Mouse (Mus musculus): Measurements from ENCODE around the gene Olig2.

The Olig2 gene

DNA sequence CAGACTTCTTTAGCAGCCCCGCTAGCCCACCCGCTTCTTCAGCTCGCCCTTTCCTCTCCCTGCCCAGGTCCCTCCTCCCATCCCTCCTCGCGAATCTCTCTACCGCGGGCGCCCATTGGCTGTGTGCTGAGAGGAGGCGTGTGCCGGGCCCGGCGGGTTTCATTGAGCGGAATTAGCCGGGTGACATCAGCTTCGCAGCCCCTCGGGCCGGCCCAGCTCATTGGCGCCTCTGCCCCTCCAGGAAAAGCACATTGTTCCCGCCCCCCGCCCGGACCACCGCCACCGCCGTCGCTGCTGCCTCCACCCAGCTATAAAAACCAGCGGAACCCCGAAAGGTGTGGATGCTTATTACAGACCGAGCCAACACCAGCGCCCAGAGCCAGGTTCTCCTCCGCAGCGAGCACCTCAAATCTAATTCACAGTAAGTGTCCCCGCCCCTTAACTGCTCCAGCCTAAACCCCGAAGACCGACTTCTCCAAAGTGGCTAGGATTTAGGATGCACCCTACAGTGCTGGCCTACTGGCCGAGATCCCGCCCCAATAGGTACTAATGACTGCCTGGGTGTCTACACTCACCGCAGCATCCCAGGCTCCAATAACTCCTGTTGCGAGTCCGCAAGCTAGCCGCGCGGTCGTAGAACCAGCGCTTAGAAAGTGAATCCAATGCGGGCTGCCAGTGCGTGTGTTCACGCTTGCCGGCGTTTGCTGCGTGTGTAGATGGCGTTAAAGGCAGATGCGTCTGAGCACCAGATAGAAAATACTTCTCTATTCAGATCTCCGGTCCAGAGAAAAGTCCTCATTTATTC lies at the start of gene Olig2:
Gene Olig2, plus strand, starts transcription at position 225 of the 805 bp plus-strand sequence.
- DNase-seq (ENCODE audit: low spot score in 2 of 2): no peak

GRCm38 (mm10) chr16:91175892-91176291 lies 49.4 kb upstream of the Olig2 start:
- DNase-seq (ENCODE audit: low spot score in 2 of 2): no peak

GRCm38 (mm10) chr16:91187046-91187445 lies 38.2 kb upstream of the Olig2 start:
- DNase-seq (ENCODE audit: low spot score in 2 of 2): no peak

DNA sequence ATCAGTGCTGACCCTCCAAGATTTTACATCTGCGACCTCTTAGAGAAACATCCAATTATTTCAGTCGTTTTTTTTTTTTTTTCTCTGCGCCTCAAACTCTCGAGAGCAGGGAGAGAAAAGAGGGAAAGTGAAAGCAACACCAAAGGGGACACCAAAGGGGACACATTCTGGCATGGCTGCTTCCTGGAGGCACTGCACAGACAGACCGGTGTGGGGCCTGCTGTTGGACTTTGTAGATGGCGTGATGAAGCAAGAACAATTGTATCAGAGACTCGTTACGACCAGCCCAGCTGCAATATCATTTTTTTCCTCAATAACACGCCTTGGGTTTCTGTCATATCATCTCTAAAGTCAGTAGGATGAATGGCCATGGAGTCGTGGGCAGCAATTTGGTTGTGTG lies 37.6 kb upstream of the Olig2 start:
- DNase-seq (ENCODE audit: low spot score in 2 of 2): no peak

GRCm38 (mm10) chr16:91188304-91188703 lies 37.0 kb upstream of the Olig2 start:
- DNase-seq (ENCODE audit: low spot score in 2 of 2): no peak

DNA sequence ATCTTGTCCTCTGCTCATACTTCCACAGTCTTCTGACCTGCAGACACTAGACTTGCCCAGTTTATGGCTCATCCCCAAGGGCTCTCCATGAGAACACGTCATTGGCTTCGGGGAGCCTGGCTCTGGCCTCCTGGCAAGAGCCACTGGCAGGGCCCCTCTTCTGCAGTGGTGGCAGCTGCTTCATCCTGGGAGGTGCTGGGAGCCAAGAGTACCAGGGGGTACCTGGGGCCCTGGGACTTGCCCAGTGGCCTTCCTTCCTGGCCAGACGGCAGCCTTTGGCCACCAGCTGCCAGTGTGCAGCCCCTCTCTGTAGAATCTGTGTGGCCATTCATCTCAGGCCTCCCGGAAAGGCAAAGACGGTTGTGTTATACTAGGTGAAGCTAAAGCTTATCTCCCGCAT lies 34.0 kb upstream of the Olig2 start:
- DNase-seq (ENCODE audit: low spot score in 2 of 2): no peak

DNA sequence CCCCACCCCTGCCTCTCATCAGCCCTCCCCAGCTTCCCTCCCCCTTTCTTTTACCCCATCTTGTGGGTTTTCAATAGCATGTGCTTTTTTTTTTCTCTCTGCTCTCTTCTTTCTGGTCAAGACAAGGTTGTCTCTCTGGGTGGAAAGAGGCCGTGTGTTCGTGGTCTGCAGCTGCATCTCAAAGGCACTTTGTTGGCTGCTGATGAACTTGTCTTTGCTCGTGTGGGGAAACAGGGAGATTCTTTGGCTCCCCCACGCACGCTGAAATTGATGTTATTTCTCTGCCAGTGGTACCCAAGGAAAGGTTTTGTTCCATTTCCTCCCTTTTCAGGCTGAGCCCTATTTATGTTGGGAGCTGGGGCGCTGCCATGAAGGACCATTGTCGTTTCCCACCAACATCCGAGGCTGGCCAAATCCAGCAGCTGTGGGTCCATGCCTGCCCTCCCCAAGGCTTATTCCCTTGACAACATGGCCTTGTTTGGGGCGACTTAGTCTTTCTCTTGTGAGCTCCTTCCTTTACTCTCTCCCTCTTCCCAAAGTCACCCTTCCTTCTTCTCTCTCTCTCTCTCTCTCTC lies 33.5 kb upstream of the Olig2 start:
- DNase-seq (ENCODE audit: low spot score in 2 of 2): no peak

DNA sequence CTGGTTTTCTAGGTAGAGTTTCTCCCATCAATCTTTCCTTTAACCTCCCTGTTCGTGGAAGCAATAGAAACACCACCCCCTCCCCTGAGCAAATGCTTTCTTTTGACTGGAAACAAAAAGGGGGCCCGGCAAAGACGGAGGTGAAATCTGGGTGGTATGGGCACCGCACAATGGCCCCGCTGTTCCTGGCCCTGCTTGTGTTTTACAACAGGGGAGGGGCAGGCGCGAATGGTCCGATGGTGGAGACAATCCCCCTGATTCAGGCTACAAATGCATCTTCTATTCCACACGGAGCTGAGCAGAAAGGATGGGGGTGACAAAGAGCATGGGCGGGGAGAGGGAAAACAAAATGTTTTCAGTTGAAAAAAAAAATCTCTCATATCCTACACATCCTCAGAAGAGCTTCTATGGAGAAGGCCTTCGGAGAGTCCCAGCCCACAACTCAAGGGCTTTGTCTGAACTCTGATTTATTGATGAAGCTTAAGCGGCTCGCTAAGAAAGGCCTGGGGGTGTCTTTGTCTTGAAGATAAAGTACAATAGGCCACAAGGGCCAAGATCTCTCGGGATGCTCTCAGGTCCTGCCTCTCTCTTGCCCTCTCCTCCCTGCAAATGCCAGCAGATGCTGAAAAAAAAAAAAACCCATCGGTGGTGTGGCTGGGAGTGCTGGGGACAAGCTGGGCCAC lies 32.4 kb upstream of the Olig2 start:
- DNase-seq (ENCODE audit: low spot score in 2 of 2): no peak

DNA sequence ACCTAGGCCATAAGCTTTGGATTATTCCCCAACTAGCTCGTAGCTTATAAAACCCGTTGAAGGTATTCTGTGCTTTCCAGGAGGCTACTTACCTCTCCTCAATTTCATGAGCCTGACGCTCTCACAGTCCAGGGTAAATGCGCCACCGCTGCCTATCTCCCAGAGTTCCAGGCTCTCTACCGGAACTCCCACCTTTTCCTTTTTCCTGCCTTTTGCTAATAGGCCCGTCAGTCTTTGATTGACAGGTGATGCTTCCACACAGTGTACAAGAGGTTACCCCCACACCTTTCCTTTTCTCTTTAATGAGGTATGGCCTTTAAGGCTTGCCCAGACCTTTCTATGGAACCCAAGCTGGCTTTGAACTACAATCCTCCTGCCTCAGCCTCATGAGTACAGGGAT lies 25.4 kb upstream of the Olig2 start:
- no peak for DNase-seq (ENCODE audit: low spot score in 2 of 2)

- DNase-seq (ENCODE audit: low spot score in 2 of 2): no peak
Measured at GRCm38 (mm10) chr16:91202989-91203388, 22.3 kb upstream of the Olig2 start.

DNA sequence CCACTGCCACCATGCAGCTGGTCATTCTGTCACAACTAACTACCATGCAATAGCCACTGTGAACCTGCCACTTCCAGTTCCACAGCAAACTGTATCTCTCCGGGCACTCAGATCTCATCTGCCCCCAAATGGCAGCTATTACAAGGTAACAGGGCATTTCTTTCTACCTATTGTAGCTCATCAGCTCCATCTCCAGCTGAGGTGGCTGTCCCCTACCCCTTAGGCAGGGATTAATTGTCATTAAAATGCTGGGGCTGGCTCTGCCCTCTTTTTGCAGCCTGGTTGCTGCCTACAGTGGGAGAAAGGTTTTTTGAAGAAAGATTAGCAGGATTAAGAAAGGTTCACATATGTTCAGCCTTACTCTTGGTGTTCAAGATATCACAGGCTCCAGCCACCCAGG lies 18.9 kb upstream of the Olig2 start:
- DNase-seq (ENCODE audit: low spot score in 2 of 2): no peak

DNA sequence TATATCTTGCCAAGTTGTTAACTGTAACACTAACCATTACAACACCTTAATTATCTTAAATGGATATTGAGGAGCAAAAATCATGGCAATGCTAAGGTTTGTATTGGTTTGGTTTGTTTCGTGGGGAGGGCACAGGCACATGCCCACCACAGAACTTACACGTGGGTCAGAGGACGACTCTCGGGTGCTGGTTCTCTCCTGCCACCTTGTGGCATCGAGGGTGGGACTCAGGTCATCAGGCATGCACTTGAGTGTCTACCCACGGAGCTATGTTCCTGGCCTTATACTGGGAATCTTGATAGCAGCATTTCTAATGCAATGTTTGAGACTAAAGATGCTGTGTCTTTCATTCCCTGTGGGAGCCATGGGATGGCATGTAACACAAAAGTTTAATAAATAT lies 8.2 kb upstream of the Olig2 start:
- DNase-seq (ENCODE audit: low spot score in 2 of 2): no peak

DNA sequence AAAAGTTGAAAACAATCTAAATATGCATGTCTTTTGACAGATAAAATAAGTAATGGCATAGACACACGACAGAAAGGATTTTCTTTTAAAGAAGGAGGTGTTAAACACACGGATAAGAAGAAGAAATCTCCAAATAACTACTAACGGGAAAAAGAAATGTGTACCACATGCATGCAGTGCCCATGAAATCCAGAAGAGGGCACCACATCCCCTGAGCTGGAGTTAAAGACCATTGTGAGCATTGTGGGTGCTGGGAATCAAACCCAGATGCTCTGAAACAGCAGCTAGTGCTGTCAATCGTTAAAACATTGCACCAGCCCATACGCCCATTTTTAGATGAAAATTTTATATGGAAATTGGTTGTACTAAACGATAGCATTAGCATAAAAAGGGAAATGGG lies 7.3 kb upstream of the Olig2 start:
- no peak for DNase-seq (ENCODE audit: low spot score in 2 of 2)

- DNase-seq (ENCODE audit: low spot score in 2 of 2): no peak
Measured at GRCm38 (mm10) chr16:91219246-91219645, 6.0 kb upstream of the Olig2 start.

DNA sequence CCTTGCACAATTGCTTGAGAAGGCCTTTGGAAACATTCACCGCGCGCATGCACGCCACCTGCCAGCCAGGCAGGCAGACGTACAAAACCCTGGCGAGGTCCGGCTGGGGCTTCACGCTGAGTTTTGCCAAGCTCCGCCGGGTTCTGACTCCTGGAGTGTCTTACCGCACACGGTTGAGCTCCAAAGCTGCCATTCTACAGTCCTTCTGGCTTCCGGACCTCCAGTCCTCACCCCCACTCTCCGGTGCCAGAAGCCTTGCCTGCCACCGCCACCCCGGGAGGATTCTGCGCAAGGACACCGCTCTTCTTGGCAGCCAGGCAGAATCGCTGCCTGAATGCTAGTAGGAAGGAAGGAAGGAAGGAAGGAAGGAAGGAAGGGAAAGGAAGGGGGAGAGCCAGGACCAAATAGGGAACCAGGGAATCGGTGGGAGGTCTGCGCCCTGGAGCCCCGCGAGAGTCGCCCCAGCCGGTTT lies 3.0 kb upstream of the Olig2 start:
- no peak for DNase-seq (ENCODE audit: low spot score in 2 of 2)

GRCm38 (mm10) chr16:91222643-91223271 lies 2.5 kb upstream of the Olig2 start:
- DNase-seq (ENCODE audit: low spot score in 2 of 2): no peak

- DNase-seq (ENCODE audit: low spot score in 2 of 2): no peak
Measured at GRCm38 (mm10) chr16:91223327-91224067, 1.8 kb upstream of the Olig2 start.

DNA sequence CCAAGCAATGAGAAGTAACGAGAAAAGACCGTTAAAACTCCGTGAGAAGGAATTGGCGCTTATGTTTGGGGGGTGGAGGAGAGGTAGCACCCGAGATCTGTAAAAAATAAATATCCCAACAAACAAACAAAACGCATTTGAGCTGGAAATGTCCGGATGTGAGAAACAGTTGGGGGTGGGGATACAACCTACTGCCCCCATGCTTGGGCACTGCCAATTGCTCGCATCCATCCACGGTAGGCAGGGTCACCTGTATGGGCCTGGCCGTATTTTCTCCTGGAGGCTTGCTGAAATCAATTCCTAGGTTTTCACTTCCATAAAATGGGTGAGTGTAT lies 1.2 kb upstream of the Olig2 start:
- no peak for DNase-seq (ENCODE audit: low spot score in 2 of 2)

GRCm38 (mm10) chr16:91224481-91225232 lies 600 bp upstream of the Olig2 start:
- no peak for DNase-seq (ENCODE audit: low spot score in 2 of 2)

DNA sequence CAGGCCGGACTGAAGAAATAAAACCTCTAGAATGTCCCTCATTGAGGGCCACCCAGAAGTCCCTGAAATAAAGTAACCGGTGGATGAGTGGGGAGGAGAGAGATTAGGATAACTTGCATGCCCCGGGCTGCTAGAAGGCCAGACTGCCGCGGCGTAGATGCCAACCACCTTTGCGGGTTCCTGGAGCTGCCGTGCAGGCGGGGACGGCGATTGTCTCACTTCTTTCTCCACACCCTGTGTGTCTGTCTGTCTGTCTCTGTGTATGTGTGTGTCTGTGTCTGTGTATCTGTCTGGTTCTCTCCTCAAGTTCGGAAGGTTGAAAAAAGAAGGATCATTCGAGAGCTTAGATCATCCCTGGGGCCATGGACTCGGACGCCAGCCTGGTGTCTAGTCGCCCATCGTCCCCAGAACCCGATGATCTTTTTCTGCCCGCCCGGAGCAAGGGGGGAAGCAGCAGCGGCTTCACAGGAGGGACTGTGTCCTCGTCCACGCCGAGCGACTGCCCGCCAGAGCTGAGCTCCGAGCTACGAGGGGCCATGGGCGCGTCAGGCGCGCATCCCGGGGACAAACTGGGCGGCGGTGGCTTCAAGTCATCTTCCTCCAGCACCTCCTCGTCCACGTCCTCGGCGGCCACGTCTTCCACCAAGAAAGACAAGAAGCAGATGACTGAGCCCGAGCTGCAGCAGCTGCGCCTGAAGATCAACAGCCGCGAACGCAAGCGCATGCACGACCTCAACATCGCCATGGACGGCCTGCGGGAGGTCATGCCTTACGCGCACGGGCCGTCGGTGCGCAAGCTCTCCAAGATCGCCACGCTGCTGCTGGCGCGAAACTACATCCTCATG lies 1.0 kb downstream of the Olig2 start:
- no peak for DNase-seq (ENCODE audit: low spot score in 2 of 2)

Data from urinary bladder, postnatal 4 days (tissue).